ENCODE assay signal across 8 mouse cellular contexts in the genomic region with DNA sequence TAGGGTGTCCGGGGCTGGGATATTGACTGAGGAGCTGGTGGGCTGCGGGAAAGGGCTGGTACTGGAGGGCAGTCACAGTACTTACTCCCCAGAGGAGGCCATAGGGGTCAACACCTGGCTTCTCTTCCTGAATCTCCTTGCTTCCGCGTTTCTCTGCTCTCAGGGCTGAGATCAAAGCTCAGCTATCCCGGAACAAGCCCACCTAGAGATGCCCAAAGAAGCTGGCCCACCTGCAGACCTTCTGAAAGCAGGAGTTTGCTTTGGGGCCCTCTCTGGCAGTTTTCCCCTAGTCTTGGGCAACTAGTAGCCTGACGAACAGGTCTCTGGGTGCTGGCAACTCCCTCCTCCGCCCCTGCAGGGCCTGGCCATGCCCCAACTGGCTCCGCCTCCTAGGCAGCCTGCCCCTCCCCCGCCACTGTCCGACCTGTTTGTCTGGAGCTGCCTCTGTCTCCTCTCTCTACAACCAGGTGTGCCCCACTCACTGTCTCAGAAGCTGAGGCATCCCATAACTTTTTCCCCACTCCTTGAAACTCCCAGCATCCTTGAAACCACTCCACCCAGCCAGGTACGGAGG. TPM values are rescaled to one million over a fixed set of nuclear protein-coding genes. Genes with fewer than 3 reads are reported as not detected.
A peak's percentile ranks its signal among the peaks of the same experiment; 100 is the strongest.
DNase-seq lines count a peak whose midpoint lies in the region; ATAC-seq lines count a peak whose summit lies in the region.

No protein-coding gene starts in this region.

- peak; percentile 60 to 65 for DNase-seq in cerebellum, postnatal 10 days
- DNase-seq in cerebellum, postnatal 25 days, result peak; percentile 58 to 67
- peak; percentile 84 for DNase-seq in kidney, postnatal 14 days
- peak; percentile 88 for DNase-seq in lung, postnatal 36 days
- DNase-seq in thymus, postnatal 0 days (ENCODE audit: low spot score), result no peak
- no peak for DNase-seq in spleen, adult 18-20 months
- no peak for DNase-seq in thymus, postnatal 10 days (ENCODE audit: low spot score in 2 of 2)

- no peak for ATAC-seq in cerebellum, adult (ENCODE audit: insufficient number of reproducible peaks, low FRiP score, low TSS enrichment)

RNA-seq across cellular contexts. Expression of gene Sptbn2, which starts 9.8 kb away (rescaled TPM):
- 0.09 and 0.13 TPM in 2 replicates for polyA plus RNA-seq in thymus, postnatal 0 days (2015; fragmentation: Nextera tagmentation; extraction: Ambion mirVana)

RNA-seq across cellular contexts. Expression of gene Gm960, which starts 22.3 kb away (rescaled TPM):
- 1.9 and 2.8 TPM in 2 replicates for polyA plus RNA-seq in thymus, postnatal 0 days (2015; fragmentation: Nextera tagmentation; extraction: Ambion mirVana)

RNA-seq across cellular contexts. Expression of gene Rbm4b, which starts 35.5 kb away (rescaled TPM):
- polyA plus RNA-seq in thymus, postnatal 0 days (2015; fragmentation: Nextera tagmentation; extraction: Ambion mirVana), result 39.1 and 49.0 TPM in 2 replicates

Comparison
In these comparisons a context has a peak if more than half of its experiments do, and no peak if none do; other contexts are left out.
1. DNase-seq: peak in cerebellum, postnatal 10 days (2 of 2), cerebellum, postnatal 25 days (2 of 2), kidney, postnatal 14 days (single experiment) and lung, postnatal 36 days (single experiment); none in thymus, postnatal 0 days (single experiment), spleen, adult 18-20 months (0 of 2) and thymus, postnatal 10 days (0 of 2).